Mouse (Mus musculus): ENCODE measurements at regions not wholly inside any gene's neighbourhood (a gene's known extent, or its start where the extent isn't known, plus 50 kb on each side); places are given as distances from the start of the nearest gene placed in this dataset.

DNA sequence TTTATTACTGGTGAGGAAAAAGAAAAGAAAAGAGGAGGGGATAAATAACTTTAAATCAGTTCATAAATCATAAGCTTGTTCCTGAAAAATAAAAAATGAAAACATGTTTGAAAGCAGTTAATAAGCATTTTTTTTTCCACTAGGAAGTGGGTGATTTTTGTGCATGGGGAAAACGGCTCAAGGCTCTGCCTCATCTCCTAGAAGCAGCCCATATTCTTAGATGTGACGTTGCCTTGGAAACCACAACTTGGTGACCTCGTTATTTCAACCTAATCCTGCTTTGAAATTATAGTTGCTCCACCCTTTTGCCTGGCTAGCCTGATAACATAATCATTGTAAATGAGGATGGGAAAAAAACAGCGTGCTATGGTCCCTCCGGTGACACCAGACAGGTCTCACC, 183.1 kb downstream of the Qdpr start:
- 18% methylated on average over 5 of the region's 5 CpGs for WGBS
- H3K4me3 ChIP-seq = no peak overlapping the region
- peak overlapping the region; percentile 78 for H3K27ac ChIP-seq
- H3K27me3 ChIP-seq (replicated peaks) = no peaks in the 10 kb centered on the region
- no peak overlapping the region for H3K9ac ChIP-seq
- H3K36me3 ChIP-seq (replicated peaks) = no peaks in the 10 kb centered on the region
- peaks cover 17% of the 10 kb centered on the region for H3K4me1 ChIP-seq
- H3K9me3 ChIP-seq = no peaks in the 10 kb centered on the region
- ATAC-seq (replicated peaks) = peak; percentile 91
- no peak overlapping the region for H3K4me2 ChIP-seq

DNA sequence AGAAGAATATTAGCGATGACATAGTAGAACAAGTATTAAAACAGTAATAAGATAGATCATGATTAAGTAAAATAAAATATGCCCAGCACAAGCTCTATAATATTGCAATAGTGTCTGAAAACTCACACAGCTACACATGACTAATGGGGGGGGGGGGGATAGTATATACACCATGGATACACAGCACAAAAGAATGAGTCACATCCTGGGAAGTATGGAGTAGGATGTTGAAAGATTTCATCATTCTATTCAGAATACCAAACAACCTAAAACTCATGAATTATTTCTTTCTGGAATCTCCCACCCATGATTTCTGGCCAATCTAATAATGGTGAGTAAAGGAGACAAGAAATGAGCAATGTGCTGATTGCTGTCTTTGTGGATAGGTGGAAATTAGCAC, 191.6 kb downstream of the Qdpr start:
- Histone ChIP-seq H3K4me1 (no peaks in the 10 kb centered on the region), H3K4me2 (no peak overlapping the region), H3K9ac (no peak overlapping the region), H3K4me3 (no peak overlapping the region), H3K9me3 (no peaks in the 10 kb centered on the region), H3K36me3 (replicated peaks) (no peaks in the 10 kb centered on the region), H3K27ac (no peak overlapping the region), H3K27me3 (replicated peaks) (no peaks in the 10 kb centered on the region)
- 91% methylated on average over 1 of the region's 1 CpGs for WGBS
- ATAC-seq (replicated peaks) = no peak

DNA sequence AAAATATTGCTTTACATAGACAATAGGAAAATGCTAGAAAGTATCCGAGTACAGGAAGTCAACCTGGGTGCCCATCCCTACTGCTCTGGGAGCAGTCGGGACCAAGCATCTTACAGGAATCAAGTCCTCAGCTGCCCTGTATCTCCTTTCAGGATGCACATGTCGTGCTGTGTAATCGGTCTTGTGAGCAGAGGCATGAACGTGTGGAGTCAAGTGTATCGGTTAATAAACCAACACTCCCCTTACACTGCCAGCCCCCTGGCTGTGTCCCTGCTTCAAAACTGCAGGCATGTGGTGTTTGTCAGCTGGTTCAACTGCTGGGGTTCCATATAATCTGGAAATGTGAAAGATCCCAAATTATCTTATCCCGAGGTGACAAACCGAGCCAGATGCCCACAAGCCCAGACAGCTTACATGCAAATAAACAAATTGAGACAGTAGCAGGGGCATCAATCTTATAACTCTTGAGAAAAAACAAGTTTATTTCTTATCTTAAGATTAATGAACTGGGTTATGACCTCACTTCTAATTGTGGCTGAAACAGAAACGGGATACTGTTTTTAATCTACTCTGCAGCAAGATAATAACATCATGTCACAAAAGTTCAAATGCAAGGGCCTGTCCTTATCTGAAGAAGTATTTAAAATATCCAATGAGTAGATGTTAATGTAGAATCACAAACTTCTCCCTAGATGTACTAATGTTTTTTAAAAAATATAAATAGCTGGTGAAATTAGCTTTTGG, 193.6 kb downstream of the Qdpr start:
- no peak for ATAC-seq (replicated peaks)
- no peak overlapping the region for H3K4me3 ChIP-seq
- 72% methylated on average over 9 of the region's 9 CpGs for WGBS
- H3K4me1 ChIP-seq = no peaks in the 10 kb centered on the region
- H3K27ac ChIP-seq = no peak overlapping the region
- H3K9ac ChIP-seq = no peak overlapping the region
- H3K9me3 ChIP-seq = no peaks in the 10 kb centered on the region
- no peaks in the 10 kb centered on the region for H3K36me3 ChIP-seq (replicated peaks)
- no peaks in the 10 kb centered on the region for H3K27me3 ChIP-seq (replicated peaks)
- H3K4me2 ChIP-seq = no peak overlapping the region

DNA sequence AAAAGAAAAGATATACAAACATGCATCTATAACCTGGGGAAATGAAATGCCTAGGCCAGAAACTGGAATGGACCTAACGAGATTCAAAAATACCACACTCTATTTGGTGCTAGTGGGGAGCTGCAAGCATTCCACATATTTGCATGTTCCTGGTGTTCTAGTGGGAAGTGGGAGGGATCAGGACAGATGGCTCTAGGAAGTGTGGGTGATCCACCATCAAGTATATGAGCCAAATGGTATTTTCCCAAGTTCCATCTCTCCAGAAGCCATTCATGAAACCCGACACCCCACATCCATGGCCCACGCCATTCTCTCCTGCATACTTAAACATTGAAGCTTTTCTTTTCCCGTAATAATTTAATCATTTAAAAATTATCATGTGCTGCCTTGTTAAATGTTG, 218.2 kb downstream of the Qdpr start:
- no peak for ATAC-seq (replicated peaks)
- H3K4me1 ChIP-seq = no peaks in the 10 kb centered on the region
- WGBS = 89% methylated on average over 4 of the region's 4 CpGs
- H3K9me3 ChIP-seq = no peaks in the 10 kb centered on the region
- H3K27ac ChIP-seq = no peak overlapping the region
- H3K4me3 ChIP-seq = no peak overlapping the region
- no peaks in the 10 kb centered on the region for H3K27me3 ChIP-seq (replicated peaks)
- H3K9ac ChIP-seq = no peak overlapping the region
- no peaks in the 10 kb centered on the region for H3K36me3 ChIP-seq (replicated peaks)
- H3K4me2 ChIP-seq = no peak overlapping the region

DNA sequence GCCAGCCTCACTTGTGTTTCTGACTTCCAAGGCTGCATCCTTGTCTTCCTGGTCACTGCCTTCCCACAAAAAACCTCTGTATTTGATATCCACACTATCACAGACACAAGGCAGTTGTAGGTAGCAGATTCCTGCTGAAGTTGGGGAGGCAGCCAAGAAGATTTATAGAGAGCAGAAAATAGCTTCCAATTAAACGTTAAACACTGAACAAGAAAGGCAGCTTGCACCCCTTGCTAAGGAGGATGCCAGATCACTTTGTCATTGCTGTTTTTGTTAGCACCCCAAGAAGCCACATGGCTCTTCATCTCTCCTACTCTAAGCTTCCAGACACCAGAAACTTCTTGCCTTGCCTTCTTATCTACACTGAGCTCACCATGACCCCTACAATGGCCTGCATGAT, 219.9 kb downstream of the Qdpr start:
- H3K36me3 ChIP-seq (replicated peaks) = no peaks in the 10 kb centered on the region
- H3K9ac ChIP-seq = no peak overlapping the region
- H3K27ac ChIP-seq = no peak overlapping the region
- H3K9me3 ChIP-seq = no peaks in the 10 kb centered on the region
- ATAC-seq (replicated peaks) = no peak
- no peak overlapping the region for H3K4me2 ChIP-seq
- WGBS = 80% methylated on average over 1 of the region's 1 CpGs
- H3K27me3 ChIP-seq (replicated peaks) = no peaks in the 10 kb centered on the region
- H3K4me1 ChIP-seq = no peaks in the 10 kb centered on the region
- no peak overlapping the region for H3K4me3 ChIP-seq

DNA sequence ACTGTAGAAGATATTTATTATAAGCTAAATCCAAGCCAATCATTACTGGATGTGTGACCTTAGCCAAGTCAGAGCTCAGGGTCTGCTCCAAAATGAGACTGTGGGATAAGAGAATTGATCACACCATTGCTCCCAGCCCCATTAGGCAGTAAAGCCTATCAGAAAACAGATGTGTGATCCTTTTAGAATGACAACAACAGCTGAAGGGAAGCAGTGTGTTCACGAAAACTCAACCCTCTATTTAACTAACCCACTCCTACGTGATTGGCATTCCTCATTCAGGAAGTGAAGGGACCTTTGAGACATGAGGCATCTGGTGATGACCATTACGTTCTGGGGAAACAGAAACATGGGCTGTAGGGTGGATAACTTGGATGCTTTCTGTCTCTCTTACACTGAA, 220.6 kb downstream of the Qdpr start:
- Histone ChIP-seq H3K36me3 (replicated peaks) (no peaks in the 10 kb centered on the region), H3K9ac (no peak overlapping the region), H3K9me3 (no peaks in the 10 kb centered on the region), H3K27me3 (replicated peaks) (no peaks in the 10 kb centered on the region), H3K4me3 (no peak overlapping the region), H3K27ac (no peak overlapping the region), H3K4me1 (no peaks in the 10 kb centered on the region), H3K4me2 (no peak overlapping the region)
- no peak for ATAC-seq (replicated peaks)
- WGBS = 79% methylated on average over 3 of the region's 3 CpGs

DNA sequence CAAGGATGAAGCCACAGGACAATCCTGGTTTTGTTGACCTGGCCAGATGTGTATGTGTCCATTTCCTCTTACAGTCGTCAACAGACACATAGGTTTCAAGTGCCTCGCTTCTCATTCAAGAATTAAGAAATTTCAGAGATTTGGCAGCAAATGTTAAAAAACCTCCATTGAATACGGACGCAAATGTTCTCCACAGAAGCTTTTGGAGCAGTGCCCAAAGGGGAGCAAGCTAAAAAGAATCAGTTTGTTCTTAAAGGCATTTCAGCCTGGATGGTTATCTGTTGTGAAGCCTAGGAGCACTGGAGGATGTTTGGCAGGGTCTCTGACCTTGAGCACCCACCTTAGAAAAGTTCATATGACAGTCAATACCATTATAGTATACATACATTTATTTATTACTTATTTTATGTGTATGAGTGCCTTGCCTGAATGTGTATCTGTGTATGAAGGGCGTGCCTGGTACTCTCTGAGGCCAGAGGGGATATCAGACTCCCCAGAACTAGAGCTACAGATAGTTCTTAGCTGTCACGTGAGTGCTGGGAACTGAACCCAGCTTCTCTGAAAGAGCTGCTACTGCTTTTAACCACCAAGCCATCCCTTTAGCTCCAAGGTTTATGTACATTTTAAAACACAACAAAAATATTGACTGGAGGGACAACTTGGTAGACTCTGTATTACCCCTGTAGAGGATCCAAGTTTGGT, 221.7 kb downstream of the Qdpr start:
- no peaks in the 10 kb centered on the region for H3K27me3 ChIP-seq (replicated peaks)
- 82% methylated on average over 6 of the region's 6 CpGs for WGBS

DNA sequence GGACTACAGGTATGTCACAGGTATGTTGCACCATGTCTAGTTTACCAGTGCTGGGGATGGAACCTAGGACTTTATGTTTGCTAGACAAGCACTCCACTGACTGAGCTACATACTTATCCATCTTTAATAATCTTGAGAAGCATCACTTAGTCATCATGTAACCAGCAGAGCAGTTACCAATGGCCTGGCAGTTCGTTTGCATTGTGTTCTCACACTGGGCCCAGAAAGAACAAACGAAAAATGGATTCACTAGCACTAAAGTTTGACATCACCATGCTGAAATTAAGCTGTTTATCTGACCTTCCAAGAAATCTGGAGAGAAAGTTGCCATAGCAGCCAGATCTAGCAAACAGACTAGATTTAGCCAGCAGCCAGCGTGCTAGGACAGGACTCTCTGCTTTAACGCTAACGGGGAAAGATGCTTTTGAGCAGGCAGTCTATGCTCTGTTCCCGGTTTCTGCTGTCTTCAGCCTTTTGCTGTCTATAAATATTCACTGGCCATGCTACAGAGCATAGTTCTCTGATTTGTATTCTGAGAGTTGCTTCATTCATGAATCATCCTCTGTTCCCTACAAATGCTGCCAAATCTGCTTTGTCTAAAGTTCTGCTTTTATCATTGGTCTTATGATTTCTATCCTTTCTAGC, 229.6 kb downstream of the Qdpr start:
- ATAC-seq (replicated peaks) = peak; percentile 65; the same call in 1 of the 2 replicates

More for the DNA sequence above, 221.7 kb downstream of the Qdpr start:
- Histone ChIP-seq H3K36me3 (replicated peaks) (no peaks in the 10 kb centered on the region), H3K9me3 (no peaks in the 10 kb centered on the region), H3K4me2 (no peak overlapping the region), H3K4me3 (no peak overlapping the region), H3K9ac (no peak overlapping the region), H3K27ac (no peak overlapping the region), H3K4me1 (no peaks in the 10 kb centered on the region)
- no peak for ATAC-seq (replicated peaks)

DNA sequence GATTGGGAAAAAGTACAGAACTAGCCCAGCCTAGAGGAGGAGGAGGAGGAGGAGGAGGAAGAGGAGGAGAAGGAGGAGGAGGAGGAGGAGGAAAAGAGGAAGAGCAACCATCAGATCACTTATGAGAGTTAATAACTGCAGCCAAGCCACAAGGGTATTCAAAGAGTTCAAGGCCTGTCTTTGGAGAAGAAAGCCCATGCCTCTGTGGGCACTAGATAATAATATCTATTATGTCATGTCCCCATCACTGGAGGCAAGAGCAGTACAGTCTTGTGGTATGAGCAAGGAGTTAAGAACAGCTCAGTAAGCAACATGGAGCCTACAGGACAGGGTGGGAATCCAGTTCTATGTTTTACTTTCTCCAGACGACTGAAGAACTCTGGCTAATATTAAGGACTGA, 230.5 kb downstream of the Qdpr start:
- Histone ChIP-seq H3K4me3 (no peak overlapping the region), H3K4me2 (no peak overlapping the region)
- no peak for ATAC-seq (replicated peaks)

More for the DNA sequence above, 229.6 kb downstream of the Qdpr start:
- no peaks in the 10 kb centered on the region for H3K9me3 ChIP-seq
- H3K27ac ChIP-seq = no peak overlapping the region
- WGBS = 69% methylated on average over 6 of the region's 6 CpGs
- H3K4me2 ChIP-seq = no peak overlapping the region
- no peak overlapping the region for H3K9ac ChIP-seq
- H3K36me3 ChIP-seq (replicated peaks) = no peaks in the 10 kb centered on the region
- H3K4me3 ChIP-seq = no peak overlapping the region
- peaks cover 6% of the 10 kb centered on the region; the same call in 1 of the 2 replicates for H3K4me1 ChIP-seq
- H3K27me3 ChIP-seq (replicated peaks) = no peaks in the 10 kb centered on the region

DNA sequence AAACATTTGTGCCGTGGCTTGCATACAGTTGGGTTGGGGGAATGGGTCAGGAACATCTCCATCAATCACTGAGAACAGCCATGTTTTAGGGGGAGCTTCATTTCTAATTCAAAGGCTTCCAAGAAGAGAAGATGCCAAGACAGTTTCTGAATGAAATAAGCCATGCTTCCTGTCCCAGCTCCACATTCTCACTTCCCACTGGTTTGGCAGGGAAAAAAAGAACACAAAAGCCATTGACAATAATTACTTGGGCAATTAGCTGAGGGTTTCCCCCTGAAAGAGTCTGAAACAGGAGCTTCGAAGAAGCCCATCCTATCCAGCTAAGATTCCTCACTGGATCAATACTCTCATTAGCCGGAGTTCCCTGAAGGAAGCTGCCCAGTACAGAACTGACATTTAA, 230.9 kb downstream of the Qdpr start:
- Histone ChIP-seq H3K4me2 (no peak overlapping the region), H3K9ac (no peak overlapping the region), H3K4me1 (peaks cover 6% of the 10 kb centered on the region; the same call in 1 of the 2 replicates), H3K36me3 (replicated peaks) (no peaks in the 10 kb centered on the region), H3K27ac (no peak overlapping the region), H3K4me3 (no peak overlapping the region), H3K9me3 (no peaks in the 10 kb centered on the region), H3K27me3 (replicated peaks) (no peaks in the 10 kb centered on the region)
- ATAC-seq (replicated peaks) = no peak
- WGBS = 80% methylated on average over 3 of the region's 3 CpGs

More for the DNA sequence above, 230.5 kb downstream of the Qdpr start:
- WGBS = 88% methylated on average over 1 of the region's 1 CpGs
- Histone ChIP-seq H3K36me3 (replicated peaks) (no peaks in the 10 kb centered on the region), H3K9ac (no peak overlapping the region), H3K27me3 (replicated peaks) (no peaks in the 10 kb centered on the region), H3K9me3 (no peaks in the 10 kb centered on the region), H3K27ac (no peak overlapping the region), H3K4me1 (peaks cover 6% of the 10 kb centered on the region; the same call in 1 of the 2 replicates)

DNA sequence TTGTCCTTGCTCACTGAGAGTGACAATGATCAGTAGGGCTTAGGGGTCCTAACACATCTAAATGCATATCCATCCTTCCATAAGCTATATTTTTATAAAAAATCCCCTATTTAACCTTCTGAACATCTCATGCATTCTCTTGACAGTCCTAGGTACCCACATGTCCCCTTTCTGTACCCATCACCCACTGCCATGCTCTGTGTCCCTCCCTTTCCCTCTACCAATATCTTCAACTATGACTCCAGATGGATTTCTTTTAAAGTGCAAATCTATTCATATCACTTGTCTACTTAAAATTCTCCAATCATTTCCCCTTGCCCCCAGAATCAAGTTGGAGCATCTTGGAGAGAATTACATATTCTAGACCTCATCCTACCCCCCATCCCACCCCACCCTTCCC, 235.6 kb downstream of the Qdpr start:
- H3K4me1 ChIP-seq = no peaks in the 10 kb centered on the region
- H3K27ac ChIP-seq = no peak overlapping the region
- no peaks in the 10 kb centered on the region for H3K27me3 ChIP-seq (replicated peaks)
- ATAC-seq (replicated peaks) = no peak
- no peak overlapping the region for H3K4me2 ChIP-seq
- no peak overlapping the region for H3K9ac ChIP-seq
- no peaks in the 10 kb centered on the region for H3K9me3 ChIP-seq
- no peak overlapping the region for H3K4me3 ChIP-seq
- no peaks in the 10 kb centered on the region for H3K36me3 ChIP-seq (replicated peaks)

DNA sequence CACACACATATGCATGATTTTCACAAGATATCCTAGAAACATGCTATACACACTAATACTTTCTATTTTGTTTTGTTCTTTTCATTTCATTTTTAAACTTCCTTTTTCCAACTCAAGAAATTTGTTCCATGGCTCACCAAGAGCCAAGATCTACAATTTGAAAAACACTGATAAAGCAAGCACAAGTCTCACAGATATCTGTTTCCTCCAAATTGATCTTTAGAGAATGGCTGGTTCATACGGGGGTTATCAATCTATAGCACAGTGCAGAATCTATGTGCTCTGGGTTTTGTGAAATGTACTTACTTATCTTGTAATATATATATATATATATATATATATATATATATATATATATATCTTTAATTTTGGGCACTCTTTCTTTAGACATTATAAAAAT, 251.6 kb downstream of the Qdpr start:
- Histone ChIP-seq H3K27me3 (replicated peaks) (no peaks in the 10 kb centered on the region), H3K27ac (no peak overlapping the region), H3K9ac (no peak overlapping the region), H3K36me3 (replicated peaks) (no peaks in the 10 kb centered on the region), H3K9me3 (no peaks in the 10 kb centered on the region), H3K4me3 (no peak overlapping the region), H3K4me1 (no peaks in the 10 kb centered on the region), H3K4me2 (no peak overlapping the region)
- ATAC-seq (replicated peaks) = no peak
- WGBS = 86% methylated on average over 1 of the region's 1 CpGs

All from midbrain, embryonic 15.5 days (tissue).